Mouse (Mus musculus) CH12.LX (cell line): ENCODE data around the gene Pou3f1. TPM values are rescaled to one million over a fixed set of nuclear protein-coding genes. Genes with fewer than 3 reads are reported as not detected.
A peak's percentile ranks its signal among the peaks of the same experiment; 100 is the strongest.

Experiments
- DNase-seq: peaks from one replicate; pipeline ENCODE4 v3.0.0-alpha.2; 2013; ENCODE audit errors: extremely low read depth
- H3K27ac ChIP-seq: 2 replicates; pipeline ENCODE4 v1.5.1; 2012; ENCODE audit warnings: low read depth, mild to moderate bottlenecking, control low read depth, moderate library complexity; ENCODE audit not compliant: insufficient read depth
- H3K27me3 ChIP-seq: replicated peaks from 2 replicates; pipeline ENCODE3; 2012; ENCODE audit warnings: inconsistent platforms
- H3K36me3 ChIP-seq, 2 experiments: replicated peaks in 1 of 2; 2 replicates each; pipeline versions ENCODE3 to v1.6.1; 2012; ENCODE audit warnings: inconsistent platforms in 1 of 2, low read length in 1 of 2, mild to moderate bottlenecking in 1 of 2, mixed read lengths in 1 of 2, moderate library complexity in 1 of 2; ENCODE audit not compliant: control insufficient read depth in 1 of 2, insufficient read depth in 1 of 2
- H3K4me1 ChIP-seq, 2 experiments: 2 replicates each; pipeline ENCODE4 v1.6.1; 2012; ENCODE audit warnings: inconsistent platforms in 1 of 2, moderate library complexity in 1 of 2; ENCODE audit not compliant: insufficient read depth in 2 of 2, control insufficient read depth in 1 of 2
- H3K4me2 ChIP-seq: 2 replicates; pipeline ENCODE4 v1.6.1; 2012; ENCODE audit warnings: low read depth, mild to moderate bottlenecking, control low read depth; ENCODE audit not compliant: poor library complexity, insufficient read depth, severe bottlenecking
- H3K4me3 ChIP-seq, 3 experiments: fragments of 150-350 bp in 1 of 3; sonication (generic) in 1 of 3; replicated peaks in 1 of 3; 2 replicates each; pipeline versions ENCODE3 to v1.5.1; 2011 to 2012; ENCODE audit warnings: low read depth in 2 of 3, low read length in 2 of 3, mild to moderate bottlenecking in 2 of 3, moderate library complexity in 2 of 3, control low read depth in 1 of 3, improper control_type of control experiment in 1 of 3, inconsistent platforms in 1 of 3, mixed read lengths in 1 of 3; ENCODE audit not compliant: poor library complexity in 1 of 3
- H3K79me2 ChIP-seq: replicated peaks from 2 replicates; pipeline ENCODE4 v1.6.1; 2012; ENCODE audit warnings: mild to moderate bottlenecking, moderate library complexity; ENCODE audit not compliant: control insufficient read depth, poor library complexity, insufficient read depth, severe bottlenecking; ENCODE audit errors: extremely low read depth
- H3K9ac ChIP-seq: 2 replicates; pipeline ENCODE4 v1.6.1; 2012; ENCODE audit warnings: low read depth, mild to moderate bottlenecking, control low read depth, moderate library complexity; ENCODE audit not compliant: insufficient read depth
- H3K9me3 ChIP-seq: replicated peaks from 2 replicates; pipeline ENCODE3; 2012; ENCODE audit warnings: low read length, inconsistent platforms, mixed read lengths
- BHLHE40 ChIP-seq: IDR thresholded peaks from 2 replicates; pipeline ENCODE4 v1.6.1; 2011; ENCODE audit warnings: mild to moderate bottlenecking, low read depth, low read length, improper control_type of control experiment
- CHD1 ChIP-seq: IDR thresholded peaks from 2 replicates; pipeline ENCODE4 v1.6.1; 2012; ENCODE audit warnings: low read depth, low read length, improper control_type of control experiment, inconsistent platforms
- CHD2 ChIP-seq: IDR thresholded peaks from 2 replicates; pipeline ENCODE4 v1.6.1; 2011; ENCODE audit warnings: low read length, improper control_type of control experiment
- CTCF ChIP-seq, 2 experiments: IDR thresholded peaks in 1 of 2; conservative IDR thresholded peaks in 1 of 2; 2 replicates each; pipeline ENCODE4 v1.5.1; 2011 to 2012; ENCODE audit warnings: low read depth in 2 of 2, low read length in 2 of 2, improper control_type of control experiment in 1 of 2, inconsistent platforms in 1 of 2, mild to moderate bottlenecking in 1 of 2, moderate library complexity in 1 of 2
- E2F4 ChIP-seq: IDR thresholded peaks from 2 replicates; pipeline ENCODE4 v1.6.1; 2011; ENCODE audit warnings: low read depth, low read length, improper control_type of control experiment; ENCODE audit not compliant: insufficient replicate concordance
- ELF1 ChIP-seq: IDR thresholded peaks from 2 replicates; pipeline ENCODE4 v1.6.1; 2014; ENCODE audit warnings: low read depth, mild to moderate bottlenecking, inconsistent platforms, low read length, improper control_type of control experiment
- EP300 ChIP-seq: IDR thresholded peaks from 2 replicates; pipeline ENCODE4 v1.6.1; 2011; ENCODE audit warnings: low read length, improper control_type of control experiment
- ETS1 ChIP-seq: conservative IDR thresholded peaks from 2 replicates; pipeline ENCODE4 v1.6.1; 2012; ENCODE audit warnings: low read depth, mild to moderate bottlenecking, inconsistent platforms, low read length, improper control_type of control experiment, moderate library complexity
- GABPA ChIP-seq: IDR thresholded peaks from 2 replicates; pipeline ENCODE4 v1.6.1; 2012; ENCODE audit warnings: low read depth, low read length, improper control_type of control experiment, inconsistent platforms; ENCODE audit not compliant: insufficient replicate concordance
- HCFC1 ChIP-seq: IDR thresholded peaks from 2 replicates; pipeline ENCODE4 v1.6.1; 2012; ENCODE audit warnings: low read depth, mild to moderate bottlenecking, inconsistent platforms, low read length, improper control_type of control experiment
- IRF4 ChIP-seq: IDR thresholded peaks from 2 replicates; pipeline ENCODE4 v1.6.1; 2014; ENCODE audit warnings: low read depth, mild to moderate bottlenecking, inconsistent platforms, low read length, improper control_type of control experiment
- JUN ChIP-seq: IDR thresholded peaks from 2 replicates; pipeline ENCODE4 v1.6.1; 2011; ENCODE audit warnings: low read depth, mild to moderate bottlenecking, low read length, improper control_type of control experiment, moderate library complexity; ENCODE audit not compliant: insufficient read depth
- JUND ChIP-seq: conservative IDR thresholded peaks from 2 replicates; pipeline ENCODE4 v1.6.1; 2011; ENCODE audit warnings: low read depth, low read length, improper control_type of control experiment
- KAT2A ChIP-seq: IDR thresholded peaks from 2 replicates; pipeline ENCODE4 v1.6.1; 2012; ENCODE audit warnings: low read length, improper control_type of control experiment, inconsistent platforms; ENCODE audit not compliant: insufficient replicate concordance
- MAFK ChIP-seq: IDR thresholded peaks from 2 replicates; pipeline ENCODE4 v1.6.1; 2011; ENCODE audit warnings: low read length, improper control_type of control experiment; ENCODE audit not compliant: insufficient replicate concordance
- MAX ChIP-seq: IDR thresholded peaks from 2 replicates; pipeline ENCODE4 v1.6.1; 2011; ENCODE audit warnings: low read length, improper control_type of control experiment
- MAZ ChIP-seq: IDR thresholded peaks from 2 replicates; pipeline ENCODE4 v1.6.1; 2012; ENCODE audit warnings: low read depth, mild to moderate bottlenecking, inconsistent platforms, low read length, improper control_type of control experiment, moderate library complexity
- MEF2A ChIP-seq: IDR thresholded peaks from 2 replicates; pipeline ENCODE4 v1.6.1; 2014; ENCODE audit warnings: low read depth, mild to moderate bottlenecking, inconsistent platforms, low read length, improper control_type of control experiment, borderline replicate concordance
- MXI1 ChIP-seq: IDR thresholded peaks from 2 replicates; pipeline ENCODE4 v1.6.1; 2011; ENCODE audit warnings: mild to moderate bottlenecking, low read depth, low read length, improper control_type of control experiment
- MYC ChIP-seq: IDR thresholded peaks from 2 replicates; pipeline ENCODE4 v1.6.1; 2011; ENCODE audit warnings: low read depth, mild to moderate bottlenecking, improper control_type of control experiment, low read length
- NELFE ChIP-seq: IDR thresholded peaks from 2 replicates; pipeline ENCODE4 v1.6.1; 2011; ENCODE audit warnings: low read depth, low read length, improper control_type of control experiment
- NRF1 ChIP-seq: IDR thresholded peaks from 2 replicates; pipeline ENCODE4 v1.6.1; 2014; ENCODE audit warnings: low read depth, mild to moderate bottlenecking, inconsistent platforms, low read length, improper control_type of control experiment, moderate library complexity
- PAX5 ChIP-seq: IDR thresholded peaks from 2 replicates; pipeline ENCODE4 v1.6.1; 2012; ENCODE audit warnings: low read length, inconsistent platforms, mixed read lengths
- POLR2A ChIP-seq: IDR thresholded peaks from 2 replicates; pipeline ENCODE4 v1.6.1; 2011; ENCODE audit warnings: low read depth, mild to moderate bottlenecking, improper control_type of control experiment, low read length
- POLR2AphosphoS2 ChIP-seq: IDR thresholded peaks from 2 replicates; pipeline ENCODE4 v1.6.1; 2011; ENCODE audit warnings: low read depth, low read length, improper control_type of control experiment
- RAD21 ChIP-seq: IDR thresholded peaks from 2 replicates; pipeline ENCODE4 v1.6.1; 2011; ENCODE audit warnings: low read depth, mild to moderate bottlenecking, low read length, improper control_type of control experiment, moderate library complexity
- RCOR1 ChIP-seq: conservative IDR thresholded peaks from 2 replicates; pipeline ENCODE4 v1.6.1; 2012; ENCODE audit warnings: low read depth, mild to moderate bottlenecking, inconsistent platforms, low read length, improper control_type of control experiment
- SIN3A ChIP-seq: IDR thresholded peaks from 2 replicates; pipeline ENCODE4 v1.6.1; 2012; ENCODE audit warnings: low read length, improper control_type of control experiment, inconsistent platforms
- SMC3 ChIP-seq: IDR thresholded peaks from 2 replicates; pipeline ENCODE4 v1.6.1; 2011; ENCODE audit warnings: low read depth, low read length, improper control_type of control experiment
- TBP ChIP-seq: conservative IDR thresholded peaks from 2 replicates; pipeline ENCODE4 v1.6.1; 2011; ENCODE audit warnings: low read depth, low read length, improper control_type of control experiment
- TCF12 ChIP-seq: IDR thresholded peaks from 2 replicates; pipeline ENCODE4 v1.6.1; 2014; ENCODE audit warnings: low read depth, mild to moderate bottlenecking, inconsistent platforms, low read length, improper control_type of control experiment
- UBTF ChIP-seq: IDR thresholded peaks from 2 replicates; pipeline ENCODE4 v1.6.1; 2012; ENCODE audit warnings: low read depth, mild to moderate bottlenecking, inconsistent platforms, low read length, improper control_type of control experiment, moderate library complexity
- USF1 ChIP-seq: IDR thresholded peaks from 2 replicates; pipeline ENCODE4 v1.6.1; 2014; ENCODE audit warnings: low read depth, mild to moderate bottlenecking, inconsistent platforms, low read length, improper control_type of control experiment
- USF2 ChIP-seq: conservative IDR thresholded peaks from 2 replicates; pipeline ENCODE4 v1.6.1; 2011; ENCODE audit warnings: low read depth, low read length, improper control_type of control experiment
- ZC3H11A ChIP-seq: IDR thresholded peaks from 2 replicates; pipeline ENCODE4 v1.6.1; 2012; ENCODE audit warnings: low read depth, mild to moderate bottlenecking, inconsistent platforms, low read length, improper control_type of control experiment
- ZKSCAN1 ChIP-seq: IDR thresholded peaks from 2 replicates; pipeline ENCODE4 v1.6.1; 2012; ENCODE audit warnings: low read depth, inconsistent platforms, low read length, improper control_type of control experiment, borderline replicate concordance
- ZMIZ1 ChIP-seq: IDR thresholded peaks from 2 replicates; pipeline ENCODE4 v1.6.1; 2012; ENCODE audit warnings: low read depth, mild to moderate bottlenecking, inconsistent platforms, low read length, improper control_type of control experiment
- ZNF384 ChIP-seq: IDR thresholded peaks from 2 replicates; pipeline ENCODE4 v1.6.1; 2012; ENCODE audit warnings: low read depth, low read length, improper control_type of control experiment, inconsistent platforms
- dilution Hi-C: fragments of 300-500 bp; cut with MboI; formaldehyde crosslinking; loops from 2 replicates; pipeline ENCODE4 v1.14.3; 2020; ENCODE audit warnings: low sequenced_read_pairs; ENCODE audit not compliant: extremely low pct_unique_long_range_greater_than_20kb, extremely low pct_ligation_motif_present
- in situ Hi-C: fragments of 300-500 bp; cut with MboI; formaldehyde crosslinking; loops from 3 replicates; pipeline ENCODE4 v1.14.3; 2019; ENCODE audit warnings: low sequenced_read_pairs, low pct_ligation_motif_present, low pct_unique_long_range_greater_than_20kb, mixed read lengths
- polyA plus RNA-seq: library from polyadenylated mRNA; unstranded; fragments of >175 nt; gene quantifications from 2 replicates; pipeline ENCODE4 v1.2.1, GENCODE M21; 2012; ENCODE audit warnings: low read depth; ENCODE audit not compliant: insufficient read length
- total RNA-seq, 2 experiments: library from RNA; depleted of rRNA; stranded (reverse); fragments of 300-350 nt in 1 of 2; fragments of >200 nt in 1 of 2; gene quantifications; 2 replicates each; pipeline ENCODE4 v1.2.3; 2012 to 2014

The Pou3f1 gene
- total and polyA plus RNA-seq, 3 experiments: not detected

DNA sequence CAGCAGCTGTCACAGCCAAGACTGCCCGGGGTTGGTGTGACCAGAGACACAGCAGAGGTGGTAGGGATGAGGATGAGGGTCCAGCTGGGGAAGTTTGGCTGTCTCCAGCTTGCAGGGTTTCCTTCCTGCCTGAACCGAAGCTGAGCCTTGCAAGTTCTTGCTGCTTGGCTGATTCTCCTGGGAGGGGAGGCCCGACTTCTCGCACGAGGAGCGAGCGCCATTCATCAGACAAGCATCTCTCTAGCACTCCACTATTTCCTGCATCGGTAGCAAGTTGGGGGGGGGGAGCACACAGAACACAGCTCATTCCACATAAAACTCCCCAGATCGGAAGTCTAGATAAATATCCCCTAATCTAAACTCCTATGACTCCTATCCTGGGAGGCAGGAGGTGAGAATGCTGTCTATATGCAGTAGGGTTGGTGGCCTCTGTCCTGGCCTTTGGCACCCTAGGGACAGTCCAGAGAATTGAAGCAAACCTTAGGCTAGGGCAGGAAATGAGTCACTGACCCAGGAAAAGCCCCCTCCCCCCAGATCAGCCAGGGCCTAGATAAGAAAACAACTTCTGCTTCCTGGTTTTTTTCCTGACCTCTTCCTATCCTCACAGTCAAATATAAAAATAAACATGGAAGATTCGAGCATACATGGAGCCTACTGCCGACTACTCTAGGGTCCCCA is 48.3 kb downstream of the Pou3f1 start:
- Histone ChIP-seq H3K4me1 (peaks cover 41 to 68% of the 10 kb centered on the region in 2 experiments), H3K79me2 (peaks cover 19% of the 10 kb centered on the region), H3K9me3 (no peaks in the 10 kb centered on the region), H3K4me2 (peak overlapping the region; percentile 69), H3K36me3 (peaks cover 17 to 21% of the 10 kb centered on the region in 2 experiments), H3K4me3 (peak overlapping the region in 2 of 3 experiments; percentile 3 to 19), H3K27me3 (no peaks in the 10 kb centered on the region), H3K9ac (0 out of 2 replicates have a peak overlapping the region, but pooled peaks have one; percentile 6), H3K27ac (peak overlapping the region; percentile 61)
- in situ Hi-C loops (loop anchor here (10.0 kb wide), 1 partner anchor 360 kb away; the partner anchor contains the start of genes Dnali1 and Snip1), dilution Hi-C loops (no loop called here)
- DNase-seq: peak; percentile 66
- TF ChIP-seq POLR2AphosphoS2 (no peak), MAFK (no peak), GABPA (no peak), ZKSCAN1 (no peak), RAD21 (no peak), MAX (no peak), BHLHE40 (no peak), SMC3 (no peak), TCF12 (no peak; the same call in 1 of the 2 replicates), PAX5 (no peak), TBP (no peak), NRF1 (no peak), SIN3A (0 out of 2 replicates have a peak, but pooled peaks have one; percentile 26), UBTF (no peak), ZNF384 (no peak; the same call in 1 of the 2 replicates), ETS1 (peak; percentile 28; the same call in 1 of the 2 replicates), JUN (no peak), ZC3H11A (no peak), HCFC1 (peak; percentile 14; the same call in 1 of the 2 replicates), MXI1 (no peak), USF2 (no peak), RCOR1 (no peak), MYC (no peak), KAT2A (no peak), MEF2A (0 out of 2 replicates have a peak, but pooled peaks have one; percentile 16), JUND (no peak), CTCF (conservative IDR thresholded peaks at IDR 0.05 in 1 of 2, IDR thresholded peaks at IDR 0.05 in 1 of 2; ENCODE audit: low read depth in 2 of 2, low read length in 2 of 2) (no peak), POLR2A (no peak), IRF4 (peak; percentile 50), MAZ (0 out of 2 replicates have a peak, but pooled peaks have one; percentile 32), ELF1 (0 out of 2 replicates have a peak, but pooled peaks have one; percentile 29), ZMIZ1 (no peak), CHD2 (peak; percentile 54; the same call in 1 of the 2 replicates), CHD1 (no peak), NELFE (no peak), USF1 (no peak), EP300 (no peak), E2F4 (no peak)
